Mouse (Mus musculus): Measurements from ENCODE around the gene Pnkd.
"Not testable (repeated sequence)": the region's sequence is repeated elsewhere in the genome, so short reads cannot be mapped to it uniquely, and the experiment has no call there.

Pnkd gene

GRCm38 (mm10) chr1:74296477-74296876 is 11.7 kb downstream of the Pnkd start:
- DNase-seq (ENCODE audit: low spot score in 2 of 2): no peak

DNA sequence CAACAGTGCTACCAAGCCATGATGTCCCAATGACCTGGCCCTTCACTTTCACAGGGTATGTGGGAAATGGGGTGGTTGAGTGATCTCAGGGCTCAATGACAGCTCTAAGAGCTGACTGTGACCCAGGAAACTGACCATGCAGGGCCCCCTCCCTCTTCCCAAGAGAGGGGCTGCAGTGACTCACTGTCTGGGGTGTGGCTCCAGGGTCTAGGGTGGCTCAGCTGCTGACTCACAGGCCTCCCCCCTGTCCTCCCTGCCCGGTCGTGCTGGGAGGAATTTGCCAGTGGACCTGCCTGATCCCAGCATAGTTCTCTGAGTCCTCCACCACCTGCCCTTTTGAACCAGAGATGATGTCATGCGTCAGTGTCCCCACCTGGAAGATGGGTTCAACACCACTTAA is 12.5 kb downstream of the Pnkd start:
- DNase-seq (ENCODE audit: low spot score in 2 of 2): no peak

GRCm38 (mm10) chr1:74298157-74298750 is 13.5 kb downstream of the Pnkd start:
- no peak for DNase-seq (ENCODE audit: low spot score in 2 of 2)

- DNase-seq (ENCODE audit: low spot score in 2 of 2): no peak
Measured at GRCm38 (mm10) chr1:74298996-74299395, 14.3 kb downstream of the Pnkd start.

DNA sequence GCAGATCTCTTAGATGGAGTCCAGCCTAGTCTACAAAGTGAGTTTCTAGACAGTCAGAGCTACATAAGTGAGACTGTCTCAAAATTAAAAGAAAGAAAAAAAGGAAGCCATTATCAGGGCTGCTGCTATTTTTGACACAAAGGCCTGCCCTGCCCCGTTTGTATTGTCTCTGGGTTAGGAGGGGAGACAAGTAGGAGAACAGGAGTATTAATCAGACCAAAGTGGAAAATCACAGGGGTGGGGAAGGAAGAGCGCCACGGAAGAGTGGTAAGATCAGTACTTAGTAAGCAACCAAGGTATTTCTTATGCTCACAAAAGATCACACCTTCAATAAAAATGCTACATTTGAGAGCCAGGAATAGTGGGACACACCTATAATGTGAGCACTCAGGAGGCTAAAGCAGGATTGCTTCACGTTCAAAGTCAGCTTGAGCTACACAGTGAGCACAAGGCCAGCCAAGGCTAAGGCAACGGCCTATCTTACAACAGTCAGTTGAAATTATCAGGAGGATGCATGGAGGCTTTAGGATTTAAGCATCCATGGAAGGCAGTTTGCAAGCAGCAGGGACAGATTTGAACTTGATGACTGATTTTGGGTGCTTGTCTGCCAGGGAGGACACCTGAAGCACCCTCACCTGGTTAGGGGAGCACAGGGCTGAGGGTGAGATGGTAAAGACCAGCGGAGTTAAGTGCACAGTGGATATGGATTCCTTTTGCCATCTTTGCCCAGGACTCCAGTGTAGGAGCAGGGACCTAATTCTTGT is 15.8 kb downstream of the Pnkd start:
- DNase-seq (ENCODE audit: low spot score in 2 of 2): no peak

DNA sequence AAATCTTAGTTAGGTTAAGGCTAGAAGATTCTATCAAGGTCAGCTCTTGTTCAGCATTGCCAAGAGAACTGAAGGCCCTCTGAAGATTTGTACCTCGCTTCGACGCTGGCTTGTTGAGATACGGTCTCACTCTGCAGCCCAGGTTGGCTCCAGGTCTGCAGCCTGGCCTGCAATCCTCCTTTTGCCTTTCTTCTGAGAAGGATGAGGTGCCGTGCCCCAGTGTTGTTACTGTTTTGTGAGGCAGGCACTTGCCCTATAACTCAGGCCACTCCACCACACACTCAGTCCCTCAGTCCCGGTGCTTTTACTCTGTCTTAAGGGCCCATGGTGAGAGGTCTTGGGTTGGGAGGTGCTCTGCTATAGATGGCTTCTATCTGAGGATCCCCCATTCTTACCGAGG is 17.5 kb downstream of the Pnkd start:
- DNase-seq (ENCODE audit: low spot score in 2 of 2): no peak

DNA sequence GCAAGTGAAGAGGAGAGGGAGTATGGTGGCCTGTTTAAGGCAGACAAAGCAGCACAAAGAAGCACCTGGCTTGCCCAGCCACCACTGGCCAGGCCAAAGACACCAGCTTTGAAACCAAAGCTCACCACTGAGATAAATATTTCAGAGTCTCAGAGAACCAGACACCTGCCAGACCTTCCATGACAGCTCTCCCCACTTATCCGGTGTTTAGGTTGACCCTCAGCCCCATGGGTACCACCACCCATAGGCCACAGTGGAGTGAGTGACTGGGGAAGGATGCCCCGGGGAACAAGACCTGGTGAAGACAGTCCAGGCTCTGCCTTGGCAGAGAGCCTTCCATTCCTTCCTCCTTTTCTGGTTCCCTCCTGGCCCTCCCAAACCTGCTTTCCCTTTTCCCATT is 18.1 kb downstream of the Pnkd start:
- DNase-seq (ENCODE audit: low spot score in 2 of 2): no peak

- peak in 1 of 2 experiments; percentile 45 for DNase-seq (ENCODE audit: low spot score in 2 of 2)
Measured at GRCm38 (mm10) chr1:74303509-74304338, 19.0 kb downstream of the Pnkd start.

DNA sequence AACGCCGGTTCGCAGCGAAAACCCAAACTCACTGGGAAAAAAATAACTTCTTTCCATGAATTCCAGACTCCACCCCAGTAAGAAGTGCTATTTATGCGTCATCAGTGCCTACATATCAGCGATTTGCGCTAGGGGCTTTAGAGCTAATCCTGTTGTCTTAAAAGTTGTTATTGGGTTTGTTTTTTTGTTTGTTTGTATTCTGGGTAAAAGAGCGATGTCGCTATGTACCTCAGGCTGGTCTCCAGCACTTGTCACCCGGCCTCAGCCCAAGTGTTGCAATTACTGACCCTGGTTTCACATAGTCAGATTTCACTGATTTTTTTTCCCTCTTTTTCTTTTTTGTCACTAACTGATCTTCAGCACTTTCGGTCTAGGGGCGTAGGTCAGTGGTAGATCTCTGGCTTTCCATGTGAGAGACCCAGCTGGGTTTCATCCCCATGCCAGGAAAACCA is 19.6 kb downstream of the Pnkd start:
- DNase-seq (ENCODE audit: low spot score in 2 of 2): no peak

GRCm38 (mm10) chr1:74304946-74305345 is 20.2 kb downstream of the Pnkd start:
- no peak for DNase-seq (ENCODE audit: low spot score in 2 of 2)

DNA sequence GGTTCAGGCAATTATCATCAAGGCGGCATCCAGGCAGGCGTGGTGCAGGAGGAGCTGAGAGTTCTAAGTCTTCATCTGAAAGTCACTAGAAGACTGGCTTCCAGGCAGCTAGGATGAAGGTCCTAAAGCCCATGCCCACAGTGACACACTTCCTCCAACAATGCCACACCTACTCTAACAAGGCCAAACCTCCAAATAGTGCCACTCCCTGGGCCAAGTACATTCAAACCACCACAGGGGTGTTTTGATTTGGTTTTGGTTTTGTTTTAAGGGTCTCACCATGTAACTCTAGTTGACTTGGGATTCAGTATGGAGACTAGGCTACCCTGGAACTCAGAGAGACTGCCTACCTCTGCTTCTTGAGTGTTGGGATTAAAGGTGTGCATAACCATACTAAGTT is 20.8 kb downstream of the Pnkd start, which contains the start of gene Tmbim1:
Tmbim1 (minus strand) TSS at position 101 of the 400 bp plus-strand sequence.
- no peak for DNase-seq (ENCODE audit: low spot score in 2 of 2)

DNA sequence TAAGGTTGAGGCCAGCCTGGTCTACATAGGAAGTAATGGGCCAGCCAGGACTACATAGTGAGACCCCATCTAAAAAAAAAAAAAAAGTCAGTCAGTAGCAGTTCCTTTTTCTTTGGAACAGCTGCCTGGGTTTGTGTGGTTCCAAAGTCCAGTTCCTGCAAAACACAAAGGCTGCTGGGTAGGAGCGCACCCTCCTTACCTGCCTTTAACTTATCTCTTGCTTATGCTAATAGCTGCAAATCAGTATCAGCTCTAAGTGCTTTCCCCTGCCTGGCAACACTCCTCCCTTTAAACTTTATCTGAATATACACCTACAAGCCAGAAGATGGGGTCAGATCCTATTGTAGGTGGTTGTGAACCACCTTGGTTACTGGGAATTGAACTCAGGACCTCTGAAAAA is 22.4 kb downstream of the Pnkd start:
- DNase-seq (ENCODE audit: low spot score in 2 of 2): no peak

DNA sequence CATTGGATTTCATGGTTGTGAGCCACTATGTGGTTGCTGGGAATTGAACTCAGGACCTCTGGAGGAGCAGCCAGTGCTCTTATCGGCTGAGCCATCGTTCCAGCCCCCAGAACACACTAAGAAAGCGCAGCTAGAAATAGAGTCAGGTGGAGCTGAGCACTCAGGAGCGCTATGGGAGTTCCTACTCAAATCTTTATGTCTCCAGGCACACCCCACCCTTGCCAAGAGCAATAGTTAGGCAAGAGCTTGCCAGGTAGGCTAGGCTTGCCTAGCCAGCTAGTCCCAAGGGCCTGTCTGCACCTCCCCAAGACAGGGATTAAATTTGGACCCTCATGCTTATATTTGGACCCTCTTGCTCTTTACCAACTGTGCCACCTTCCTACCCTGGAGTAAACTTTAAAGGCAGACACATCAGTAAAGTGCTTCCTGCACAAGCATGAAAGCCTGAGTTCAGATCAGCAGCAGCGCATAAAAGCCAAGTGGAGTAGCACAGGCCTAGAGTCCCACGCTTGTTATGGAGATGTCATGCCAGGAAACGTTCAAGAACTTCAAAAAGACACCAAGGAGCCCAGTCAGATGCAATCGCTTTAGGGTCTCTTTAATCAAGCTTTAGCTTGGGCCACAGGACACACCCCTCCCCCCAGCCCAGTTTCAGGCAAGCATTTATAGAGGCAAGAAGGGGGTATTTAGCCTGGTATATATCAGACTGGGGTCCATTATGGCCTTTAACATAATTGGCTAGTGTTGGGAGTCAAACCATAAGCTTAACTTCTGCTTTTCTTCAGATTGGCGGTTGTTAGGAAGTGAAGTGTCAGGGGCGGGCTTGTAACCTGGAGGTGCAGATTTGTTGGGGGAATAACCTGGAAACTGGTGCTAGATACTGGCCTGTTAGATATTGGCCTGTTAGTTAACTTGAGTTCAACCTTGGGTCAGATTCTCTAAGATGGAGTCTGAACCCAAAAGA is 23.6 kb downstream of the Pnkd start:
- no peak for DNase-seq (ENCODE audit: low spot score in 2 of 2)

- DNase-seq (ENCODE audit: low spot score in 2 of 2): no peak
Measured at GRCm38 (mm10) chr1:74309767-74310166, 25.0 kb downstream of the Pnkd start.

DNA sequence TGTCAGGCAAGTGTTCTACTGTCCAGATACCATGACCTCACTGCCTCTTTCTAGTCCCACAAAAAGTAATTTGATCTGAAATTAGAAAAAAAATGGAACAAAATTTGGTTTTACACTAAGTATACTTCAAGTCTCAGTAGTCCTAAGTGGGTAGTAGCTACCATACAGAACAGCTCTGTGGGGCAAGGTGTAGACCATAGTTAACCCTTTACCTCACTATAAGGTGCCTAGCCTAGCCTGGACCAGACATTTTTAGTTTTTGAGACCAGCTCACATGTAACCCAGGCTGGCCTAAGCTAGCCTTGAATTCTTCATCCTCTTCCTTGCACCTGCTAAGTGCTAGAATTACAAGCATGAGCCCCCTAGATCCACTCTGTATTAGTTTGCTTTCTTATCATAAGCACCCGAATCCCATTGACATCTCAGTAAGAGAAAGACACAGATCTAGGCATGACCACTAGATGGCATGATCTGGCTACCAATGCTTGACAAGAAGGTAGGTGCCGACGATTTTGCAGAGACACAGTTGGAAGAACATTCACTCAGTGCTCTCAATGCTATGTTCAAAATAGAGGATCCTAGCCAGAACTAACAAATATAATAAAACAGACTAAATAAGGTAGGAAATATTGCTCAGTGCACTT is 28.4 kb downstream of the Pnkd start:
- DNase-seq (ENCODE audit: low spot score in 2 of 2): peak in 1 of 2 experiments; percentile 47

DNA sequence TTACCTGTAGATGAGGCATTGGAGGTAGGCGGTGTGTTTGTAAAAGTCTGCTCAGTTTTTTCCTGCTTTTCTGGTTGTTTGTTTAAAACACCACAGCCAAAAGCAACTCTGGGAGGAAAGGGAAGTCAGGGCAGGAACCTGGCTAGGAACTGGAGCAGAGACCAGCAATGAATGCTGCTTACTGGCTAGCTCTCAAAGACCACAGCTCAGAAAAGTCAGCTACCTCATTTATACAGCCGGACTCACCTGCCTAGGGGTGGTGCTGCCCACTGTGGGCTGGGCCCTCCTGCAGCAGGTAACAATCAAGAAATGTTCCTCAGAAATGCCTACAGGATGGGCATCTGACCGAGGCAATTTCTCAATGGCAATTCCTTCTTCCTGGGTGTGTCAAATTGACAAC is 30.1 kb downstream of the Pnkd start:
- DNase-seq (ENCODE audit: low spot score in 2 of 2): no peak

- DNase-seq (ENCODE audit: low spot score in 2 of 2): no peak
Measured at GRCm38 (mm10) chr1:74316114-74316827, 31.5 kb downstream of the Pnkd start.

GRCm38 (mm10) chr1:74318711-74319110 is 34.0 kb downstream of the Pnkd start:
- DNase-seq (ENCODE audit: low spot score in 2 of 2): no peak

GRCm38 (mm10) chr1:74321396-74321795 is 36.7 kb downstream of the Pnkd start:
- no peak for DNase-seq (ENCODE audit: low spot score in 2 of 2)

- not testable (repeated sequence) for DNase-seq (ENCODE audit: low spot score in 2 of 2)
Measured at GRCm38 (mm10) chr1:74326916-74327315, 42.2 kb downstream of the Pnkd start.

Data from frontal cortex, postnatal 14 days (tissue).